Mouse (Mus musculus) lung, postnatal 0 days (tissue): Measurements from ENCODE around the gene Gstt2. TPM values are rescaled to one million over a fixed set of nuclear protein-coding genes. Genes with fewer than 3 reads are reported as not detected.

Experiments used
- ATAC-seq: fragments of 200-750 bp; cut with Nextera tagmentation; 2 replicates; pipeline ENCODE4 v1.8.0; 2017; ENCODE audit warnings: moderate library complexity
- DNase-seq: peaks from one replicate; pipeline ENCODE4 v3.0.0-alpha.2; 2016; ENCODE audit warnings: low spot score
- H3K27ac ChIP-seq: fragments of 300-500 bp; sonication (generic); 2 replicates; pipeline ENCODE4 v1.5.1; 2014; ENCODE audit warnings: antibody characterized with exemption, mild to moderate bottlenecking, low read length, mixed read lengths
- H3K27me3 ChIP-seq: fragments of 300-500 bp; sonication (generic); replicated peaks from 2 replicates; pipeline ENCODE4 v1.6.1; 2014; ENCODE audit warnings: low read length, mixed read lengths; ENCODE audit not compliant: insufficient read depth
- H3K36me3 ChIP-seq: fragments of 300-500 bp; sonication (generic); 2 replicates; pipeline ENCODE4 v1.6.1; 2014; ENCODE audit warnings: low read length, mixed read lengths; ENCODE audit not compliant: insufficient read depth
- H3K4me1 ChIP-seq: fragments of 300-500 bp; sonication (generic); 2 replicates; pipeline ENCODE4 v1.6.1; 2014; ENCODE audit warnings: antibody characterized with exemption, low read depth, low read length, mixed read lengths; ENCODE audit not compliant: insufficient read depth
- H3K4me2 ChIP-seq: fragments of 300-500 bp; sonication (generic); replicated peaks from 2 replicates; pipeline ENCODE4 v1.6.1; 2014; ENCODE audit warnings: low read depth, mild to moderate bottlenecking, low read length, moderate library complexity, mixed read lengths
- H3K4me3 ChIP-seq: fragments of 300-500 bp; sonication (generic); 2 replicates; pipeline ENCODE4 v1.5.1; 2014; ENCODE audit warnings: low read depth, low read length
- H3K9ac ChIP-seq: fragments of 300-500 bp; sonication (generic); replicated peaks from 2 replicates; pipeline ENCODE4 v1.6.1; 2014; ENCODE audit warnings: low read depth, mild to moderate bottlenecking
- H3K9me3 ChIP-seq: fragments of 300-500 bp; sonication (generic); 2 replicates; pipeline ENCODE4 v1.6.1; 2016; ENCODE audit warnings: low read length, mixed read lengths
- CTCF ChIP-seq: IDR thresholded peaks from 2 replicates; pipeline ENCODE4 v1.5.1; 2016; ENCODE audit warnings: antibody characterized with exemption, mild to moderate bottlenecking
- EP300 ChIP-seq: IDR thresholded peaks from 2 replicates; pipeline ENCODE4 v1.6.1; 2016; ENCODE audit warnings: antibody characterized with exemption, mild to moderate bottlenecking, control low read depth
- WGBS: fragments of 180-500 bp; shearing (Covaris S2); extraction: QIAGEN DNeasy Blood & Tissue Kit; methylation state at CpG from one replicate; pipeline ENCODE4 v1.1.7; 2014; 5-methylcytosine and 5-hydroxymethylcytosine counted together
- polyA plus RNA-seq: library from polyadenylated mRNA; unstranded; fragments of >200 nt; fragmentation: Nextera tagmentation; extraction: Ambion mirVana; gene quantifications from 2 replicates; pipeline ENCODE4 v1.2.1, GENCODE M21; 2015

Gstt2 gene
- polyA plus RNA-seq, 1 experiment from 2014 or later = 44.7 TPM

GRCm38 (mm10) chr10:75823782-75824181 lies 13.4 kb downstream of the Gstt2 start:
- Histone ChIP-seq H3K27me3 (no peaks in the 10 kb centered on the region), H3K4me2 (no peak overlapping the region), H3K9me3 (no peaks in the 10 kb centered on the region), H3K4me1 (no peaks in the 10 kb centered on the region), H3K4me3 (no peak overlapping the region), H3K9ac (no peak overlapping the region), H3K36me3 (no peaks in the 10 kb centered on the region), H3K27ac (no peak overlapping the region)
- ATAC-seq (no peak), DNase-seq (no peak)
- TF ChIP-seq CTCF (no peak), EP300 (no peak)
- 83% methylated on average over 1 of the region's 1 CpGs for WGBS

GRCm38 (mm10) chr10:75822443-75822842 lies 14.8 kb downstream of the Gstt2 start, which contains the start of gene Gstt4:
TSS of gene Gstt4 (minus strand) at chr10:75822543.
- DNase-seq = no peak
- Histone ChIP-seq H3K9me3 (no peaks in the 10 kb centered on the region), H3K27ac (no peak within 1 kb of the TSS), H3K4me3 (no peak within 1 kb of the TSS), H3K27me3 (no peaks in the 10 kb centered on the region), H3K36me3 (no peaks in the 10 kb centered on the region), H3K4me2 (no peak within 1 kb of the TSS), H3K4me1 (no peaks in the 10 kb centered on the region), H3K9ac (no peak within 1 kb of the TSS)
- ATAC-seq = no peak
- TF ChIP-seq EP300 = no peak
- TF ChIP-seq CTCF = no peak
- 96% methylated on average over 2 of the region's 2 CpGs for WGBS

GRCm38 (mm10) chr10:75819882-75820281 lies 17.3 kb downstream of the Gstt2 start:
- no peak for ATAC-seq
- 82% methylated on average over 5 of the region's 5 CpGs for WGBS
- no peaks in the 10 kb centered on the region for H3K4me1 ChIP-seq
- H3K36me3 ChIP-seq = no peaks in the 10 kb centered on the region
- H3K4me2 ChIP-seq = no peak overlapping the region
- H3K4me3 ChIP-seq = no peak overlapping the region
- no peak overlapping the region for H3K9ac ChIP-seq
- TF ChIP-seq CTCF = no peak
- no peak for TF ChIP-seq EP300
- no peaks in the 10 kb centered on the region for H3K27me3 ChIP-seq
- no peak overlapping the region for H3K27ac ChIP-seq
- no peak for DNase-seq
- no peaks in the 10 kb centered on the region for H3K9me3 ChIP-seq

GRCm38 (mm10) chr10:75818641-75819040 lies 18.6 kb downstream of the Gstt2 start:
- Histone ChIP-seq H3K27ac (no peak overlapping the region), H3K4me1 (no peaks in the 10 kb centered on the region), H3K4me3 (no peak overlapping the region), H3K27me3 (no peaks in the 10 kb centered on the region), H3K9ac (no peak overlapping the region), H3K9me3 (no peaks in the 10 kb centered on the region), H3K4me2 (no peak overlapping the region), H3K36me3 (no peaks in the 10 kb centered on the region)
- WGBS = 57% methylated on average over 10 of the region's 10 CpGs
- TF ChIP-seq CTCF = peak; percentile 46
- TF ChIP-seq EP300 = no peak
- no peak for ATAC-seq
- no peak for DNase-seq

- no peaks in the 10 kb centered on the region for H3K27me3 ChIP-seq
- H3K9me3 ChIP-seq = no peaks in the 10 kb centered on the region
- no peaks in the 10 kb centered on the region for H3K4me1 ChIP-seq
- TF ChIP-seq EP300 (no peak), CTCF (no peak)
- H3K4me3 ChIP-seq = no peak overlapping the region
- H3K36me3 ChIP-seq = no peaks in the 10 kb centered on the region
- DNase-seq = no peak
- WGBS = 48% methylated on average over 2 of the region's 2 CpGs
- no peak overlapping the region for H3K4me2 ChIP-seq
- no peak overlapping the region for H3K9ac ChIP-seq
- ATAC-seq = no peak
- no peak overlapping the region for H3K27ac ChIP-seq
Observed at GRCm38 (mm10) chr10:75804217-75804616, 33.0 kb downstream of the Gstt2 start.

- Histone ChIP-seq H3K4me1 (peaks cover 10% of the 10 kb centered on the region; the same call in 1 of the 2 replicates), H3K27me3 (no peaks in the 10 kb centered on the region), H3K36me3 (no peaks in the 10 kb centered on the region), H3K27ac (peak within 1 kb of the TSS; percentile 28; the same call in 1 of the 2 replicates), H3K9ac (peak within 1 kb of the TSS; percentile 37), H3K4me2 (peak within 1 kb of the TSS; percentile 67), H3K4me3 (peak within 1 kb of the TSS; percentile 53), H3K9me3 (no peaks in the 10 kb centered on the region)
- ATAC-seq (peak; percentile 42), DNase-seq (peak; percentile 52)
- TF ChIP-seq CTCF = 0 out of 2 replicates have a peak, but pooled peaks have one; percentile 7
- no peak for TF ChIP-seq EP300
- 6% methylated on average over 18 of the region's 18 CpGs for WGBS
Observed at GRCm38 (mm10) chr10:75798176-75798696, 39.0 kb downstream of the Gstt2 start, which contains the start of gene Gstt1. TSS of gene Gstt1 (minus strand) at chr10:75798584.
